Mouse (Mus musculus): ENCODE measurements around the gene Gm2016. TPM values are rescaled to one million over a fixed set of nuclear protein-coding genes. Genes with fewer than 3 reads are reported as not detected.
"Not testable (repeated sequence)": the region's sequence is repeated elsewhere in the genome, so short reads cannot be mapped to it uniquely, and the experiment has no call there.

Gm2016 gene
- total RNA-seq (2021) = not detected
- long read RNA-seq, experiment 1 = 0 reads
- long read RNA-seq, experiment 2 = 0 reads

- not testable (repeated sequence) for DNase-seq
These were observed at the start of gene Gm2016 for GRCm38 (mm10) chr12:87873772-87874171. Gene Gm2016 (plus strand): TSS chr12:87874072.

- DNase-seq = not testable (repeated sequence)
These were observed 31.6 kb upstream of the Gm2016 start, which contains the start of gene Gm2001 for GRCm38 (mm10) chr12:87842239-87842638. Gene Gm2001 (minus strand): TSS chr12:87842339.

GRCm38 (mm10) chr12:87850657-87851056, 23.2 kb upstream of the Gm2016 start:
- not testable (repeated sequence) for DNase-seq

GRCm38 (mm10) chr12:87856067-87856466, 17.8 kb upstream of the Gm2016 start:
- not testable (repeated sequence) for DNase-seq

GRCm38 (mm10) chr12:87861740-87862692, 11.9 kb upstream of the Gm2016 start:
- DNase-seq = not testable (repeated sequence)

- not testable (repeated sequence) for DNase-seq
These were observed 10.2 kb upstream of the Gm2016 start for GRCm38 (mm10) chr12:87863638-87864037.

- not testable (repeated sequence) for DNase-seq
These were observed 9.8 kb upstream of the Gm2016 start for GRCm38 (mm10) chr12:87864048-87864447.

- not testable (repeated sequence) for DNase-seq
These were observed 21.2 kb downstream of the Gm2016 start, which contains the start of gene Gm2022 for GRCm38 (mm10) chr12:87895070-87895469. Gene Gm2022 (plus strand): TSS chr12:87895370.

- not testable (repeated sequence) for DNase-seq
These were observed 45.8 kb downstream of the Gm2016 start, which contains the start of gene Gm2035 for GRCm38 (mm10) chr12:87919721-87920120. Gene Gm2035 (minus strand): TSS chr12:87919857.

Other genes starting within 250 kb of the Gm2016 start
- gene Gm16381, start 229.5 kb upstream of the Gm2016 start, total RNA-seq (2021) = not detected
- gene Gm21319, start 98.3 kb upstream of the Gm2016 start, total RNA-seq (2021) = not detected
- not detected for gene Gm21936, start 78.6 kb upstream of the Gm2016 start, total RNA-seq (2021)
- not detected for gene BB287469, start 57.5 kb upstream of the Gm2016 start, total RNA-seq (2021)
- gene Gm2001, start 31.7 kb upstream of the Gm2016 start, total RNA-seq (2021) = not detected
- gene Gm2022, start 21.3 kb downstream of the Gm2016 start, total RNA-seq (2021) = not detected
- gene Gm2035, start 45.8 kb downstream of the Gm2016 start, total RNA-seq (2021) = not detected
- not detected for gene Gm2042, start 80.0 kb downstream of the Gm2016 start, total RNA-seq (2021)
- gene Gm2075, start 137.8 kb downstream of the Gm2016 start, total RNA-seq (2021) = not detected
- gene Gm6803, start 144.7 kb downstream of the Gm2016 start, total RNA-seq (2021) = not detected
- not detected for gene Gm2056, start 152.9 kb downstream of the Gm2016 start, total RNA-seq (2021)
- not detected for gene Gm16368, start 209.6 kb downstream of the Gm2016 start, total RNA-seq (2021)

Data from heart, adult 18-20 months (tissue).